Mouse (Mus musculus): ENCODE data around the gene Impg2.

DNA sequence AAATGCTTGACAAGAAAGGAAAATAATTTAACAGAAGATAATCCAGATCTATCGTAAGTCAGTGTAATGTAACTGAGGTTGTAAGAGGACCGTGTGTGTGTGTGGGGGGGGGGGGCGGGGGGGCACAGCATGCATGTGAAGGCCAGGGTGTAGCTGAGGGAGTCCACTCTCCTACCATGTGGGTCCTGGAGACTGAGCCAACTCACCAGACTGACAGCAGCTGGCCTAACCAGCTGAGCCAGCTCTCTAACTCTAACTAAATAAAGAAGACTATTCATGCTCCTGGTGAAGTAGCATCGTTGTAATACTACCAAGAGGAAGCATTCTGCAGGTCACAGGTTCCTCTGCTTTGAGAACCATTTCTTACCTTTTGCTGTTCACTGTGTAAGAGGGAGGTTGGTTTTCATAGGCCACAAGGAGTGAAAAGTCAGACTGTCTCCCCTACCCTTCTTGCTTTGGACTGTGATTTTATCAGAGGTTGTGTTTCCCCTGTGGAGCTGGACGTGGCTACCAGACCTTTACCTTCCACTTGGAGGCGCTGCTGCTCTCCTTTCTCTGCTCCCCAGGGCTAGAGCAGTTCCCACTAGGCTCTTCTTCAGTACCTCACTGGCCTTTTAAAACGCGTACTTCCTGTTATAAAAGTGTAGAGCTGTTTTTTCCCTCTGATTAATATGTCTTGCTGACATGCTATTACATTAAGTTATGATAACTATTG is 28.1 kb upstream of the Impg2 start:
- TF ChIP-seq CTCF (IDR thresholded peaks at IDR 0.05; ENCODE audit: low read depth): peak; percentile 53
- TF ChIP-seq EP300 (IDR thresholded peaks at IDR 0.05; ENCODE audit: low read depth): no peak

Measured in liver, postnatal 0 days (tissue).